Mouse (Mus musculus): ENCODE data around the gene Bhlhe40.

DNA sequence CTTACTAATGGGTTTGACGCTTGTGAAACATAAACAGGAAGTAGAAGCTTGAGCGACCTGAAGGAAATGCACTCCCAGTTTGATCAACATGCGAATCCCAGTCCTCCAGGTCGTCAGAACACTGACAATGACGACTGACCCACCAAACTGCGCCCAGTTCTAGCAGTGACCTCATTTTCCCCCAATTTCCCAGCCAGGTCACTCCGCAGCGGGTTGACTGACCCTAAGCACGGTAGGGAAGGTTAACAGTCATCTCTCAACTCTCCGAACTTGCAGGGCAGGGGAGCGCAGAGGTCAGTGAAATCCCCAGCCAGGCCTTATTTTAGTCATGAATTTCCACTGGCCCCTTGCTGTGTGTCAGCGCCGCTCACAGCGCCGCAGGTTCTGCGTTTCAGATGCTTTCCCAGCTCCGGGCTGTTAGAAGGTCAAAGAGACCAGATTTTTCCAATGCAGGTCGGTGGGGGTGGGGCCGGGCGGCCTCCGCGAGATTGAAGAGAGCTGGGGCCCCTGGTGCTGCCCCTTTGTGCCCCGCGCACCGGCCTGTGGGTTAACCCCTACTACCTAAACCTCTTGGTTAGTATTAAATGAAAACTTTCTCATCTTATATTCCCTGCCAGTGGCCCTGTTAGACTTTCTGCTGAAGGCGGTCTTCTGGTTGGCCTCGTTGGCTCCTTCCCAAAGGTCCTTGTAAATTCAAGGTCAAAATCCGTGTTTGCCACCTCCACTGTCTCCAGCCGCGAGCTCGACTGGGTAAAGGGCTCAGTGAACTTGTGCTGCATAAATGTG, 1.8 kb upstream of the Bhlhe40 start:
- no peak for TF ChIP-seq POLR2A (IDR thresholded peaks at IDR 0.05; ENCODE audit: low read depth, low read length)
- TF ChIP-seq CTCF (IDR thresholded peaks at IDR 0.05; ENCODE audit: extremely low read depth, insufficient read depth, insufficient read length, insufficient replicate concordance), result no peak

Measured in spleen, adult 2 months (tissue).